ENCODE assay signal across 24 mouse cellular contexts in the genomic region with DNA sequence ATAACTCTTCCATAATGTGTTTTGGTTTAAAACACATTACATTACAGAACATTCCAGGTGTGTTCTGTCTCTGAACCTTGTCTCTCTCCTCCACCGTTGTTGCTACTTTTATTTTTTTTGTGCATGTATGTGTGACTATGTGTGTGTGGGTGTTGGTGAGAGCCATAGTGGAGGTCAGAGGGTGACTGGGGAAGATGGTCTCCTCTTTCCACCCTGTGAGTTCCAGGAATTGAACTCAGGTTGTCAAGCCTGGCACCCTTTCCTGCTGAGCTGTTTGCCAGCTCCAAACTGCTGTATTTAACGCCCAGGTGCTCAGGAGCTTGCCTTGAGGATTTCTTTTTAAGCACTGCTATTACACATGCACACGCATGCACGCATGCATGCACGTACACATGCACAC. TPM values are rescaled to one million over a fixed set of nuclear protein-coding genes. Genes with fewer than 3 reads are reported as not detected.
A peak's percentile ranks its signal among the peaks of the same experiment; 100 is the strongest.
DNase-seq lines count a peak whose midpoint lies in the region; ATAC-seq lines count a peak whose summit lies in the region.
"Had no signal": no experiment of that assay in that cellular context is flagged by ENCODE, and none has a peak within 500 bp of the region (broad histone marks: within the 10 kb centered on the region; RNA-seq: fewer than 3 reads in every experiment).

No protein-coding gene starts in this region.

- no peak overlapping the region for H3K4me2 ChIP-seq in kidney, embryonic 15.5 days
- no peak overlapping the region for H3K4me2 ChIP-seq in midbrain, embryonic 11.5 days
- no peak overlapping the region for H3K4me2 ChIP-seq in midbrain, embryonic 14.5 days (ENCODE audit: low read length)
- H3K4me2 ChIP-seq: forebrain, embryonic 13.5 days; heart, embryonic 12.5 days; heart, embryonic 15.5 days; hindbrain, embryonic 13.5 days had no signal

- H3K27me3 ChIP-seq in kidney, embryonic 15.5 days = no peaks in the 10 kb centered on the region
- no peaks in the 10 kb centered on the region for H3K27me3 ChIP-seq in midbrain, embryonic 11.5 days (ENCODE audit: control insufficient read depth, insufficient read depth, low read length)
- no peaks in the 10 kb centered on the region for H3K27me3 ChIP-seq in midbrain, embryonic 14.5 days (ENCODE audit: control insufficient read depth, insufficient read depth, low read length)
- H3K27me3 ChIP-seq: forebrain, embryonic 13.5 days; heart, embryonic 12.5 days; heart, embryonic 15.5 days; hindbrain, embryonic 13.5 days had no signal

- 0 out of 2 replicates have a peak, but pooled peaks cover 2% of the 10 kb centered on the region for H3K4me1 ChIP-seq in kidney, embryonic 15.5 days
- H3K4me1 ChIP-seq in midbrain, embryonic 11.5 days (ENCODE audit: control insufficient read depth, insufficient read depth, low read length) = no peaks in the 10 kb centered on the region
- H3K4me1 ChIP-seq in midbrain, embryonic 14.5 days (ENCODE audit: control insufficient read depth, insufficient read depth, low read length) = 0 out of 2 replicates have a peak, but pooled peaks cover 3% of the 10 kb centered on the region
- H3K4me1 ChIP-seq: forebrain, embryonic 13.5 days had no signal

- H3K27ac ChIP-seq in kidney, embryonic 15.5 days = no peak overlapping the region
- no peak overlapping the region for H3K27ac ChIP-seq in midbrain, embryonic 11.5 days (ENCODE audit: low read depth, low read length)
- H3K27ac ChIP-seq in midbrain, embryonic 14.5 days (replicated peaks; ENCODE audit: low read depth, low read length) = no peak overlapping the region
- H3K27ac ChIP-seq: forebrain, embryonic 10.5 days; forebrain, embryonic 13.5 days; heart, embryonic 15.5 days; hindbrain, embryonic 10.5 days; hindbrain, embryonic 13.5 days had no signal

- H3K4me3 ChIP-seq in kidney, embryonic 15.5 days (replicated peaks) = no peak overlapping the region
- H3K4me3 ChIP-seq in midbrain, embryonic 11.5 days (ENCODE audit: low read depth, low read length) = no peak overlapping the region
- H3K4me3 ChIP-seq in midbrain, embryonic 14.5 days (replicated peaks; ENCODE audit: low read depth, low read length) = no peak overlapping the region
- H3K4me3 ChIP-seq: forebrain, embryonic 10.5 days; forebrain, embryonic 13.5 days; heart, embryonic 12.5 days; heart, embryonic 15.5 days; hindbrain, embryonic 10.5 days; hindbrain, embryonic 13.5 days had no signal

- peaks cover 5% of the 10 kb centered on the region; the same call in 1 of the 2 replicates for H3K36me3 ChIP-seq in kidney, embryonic 15.5 days
- H3K36me3 ChIP-seq in midbrain, embryonic 11.5 days (ENCODE audit: control insufficient read depth, insufficient read depth, low read length) = no peaks in the 10 kb centered on the region
- H3K36me3 ChIP-seq in midbrain, embryonic 14.5 days (ENCODE audit: control insufficient read depth, insufficient read depth, low read length) = no peaks in the 10 kb centered on the region
- H3K36me3 ChIP-seq: forebrain, embryonic 10.5 days; heart, embryonic 15.5 days; hindbrain, embryonic 13.5 days had no signal

- ATAC-seq in kidney, embryonic 15.5 days (replicated peaks; ENCODE audit: low FRiP score) = peak; percentile 59
- no peak for ATAC-seq in midbrain, embryonic 11.5 days (ENCODE audit: low FRiP score)
- ATAC-seq in midbrain, embryonic 14.5 days (ENCODE audit: low FRiP score, low TSS enrichment) = no peak
- ATAC-seq: forebrain, embryonic 13.5 days; forebrain, embryonic 16.5 days had no signal

- peak; percentile 53 for DNase-seq in heart, adult 11 months
- DNase-seq in heart, adult 9 months (ENCODE audit: low spot score in 2 of 2) = no peak
- DNase-seq in kidney, adult 11 months = no peak
- peak; percentile 2 for DNase-seq in kidney, postnatal 10 days
- DNase-seq in kidney, adult 9 months = no peak
- DNase-seq in midbrain, embryonic 11.5 days (ENCODE audit: low spot score, missing footprints) = peak; percentile 37
- DNase-seq in midbrain, embryonic 14.5 days = no peak
- DNase-seq: adrenal gland, postnatal 10 days; adrenal gland, postnatal 36 days; cerebellum, adult 18-20 months; cerebellum, adult 9-10 months; cerebellum, postnatal 14 days; gastrocnemius, postnatal 10 days; gastrocnemius, postnatal 36 days; heart, postnatal 10 days; heart, postnatal 36 days had no signal

- no peaks in the 10 kb centered on the region for H3K9me3 ChIP-seq in kidney, embryonic 15.5 days (replicated peaks)
- H3K9me3 ChIP-seq in midbrain, embryonic 11.5 days (ENCODE audit: control insufficient read depth, low read length) = no peaks in the 10 kb centered on the region
- no peaks in the 10 kb centered on the region for H3K9me3 ChIP-seq in midbrain, embryonic 14.5 days (ENCODE audit: control insufficient read depth, low read length)
- H3K9me3 ChIP-seq: forebrain, embryonic 10.5 days; forebrain, embryonic 13.5 days; heart, embryonic 12.5 days; heart, embryonic 15.5 days; hindbrain, embryonic 10.5 days; hindbrain, embryonic 13.5 days had no signal

- no peak overlapping the region for H3K9ac ChIP-seq in kidney, embryonic 15.5 days
- no peak overlapping the region for H3K9ac ChIP-seq in midbrain, embryonic 11.5 days (ENCODE audit: low read length)
- H3K9ac ChIP-seq in midbrain, embryonic 14.5 days (replicated peaks; ENCODE audit: low read length) = no peak overlapping the region
- H3K9ac ChIP-seq: forebrain, embryonic 13.5 days; heart, embryonic 12.5 days; heart, embryonic 15.5 days; hindbrain, embryonic 13.5 days had no signal

- 70% methylated on average over 5 of the region's 5 CpGs for WGBS in kidney, embryonic 15.5 days
- whole genome bisulfite sequencing in midbrain, embryonic 11.5 days = 96% methylated on average over 5 of the region's 5 CpGs
- 96% methylated on average over 5 of the region's 5 CpGs for WGBS in midbrain, embryonic 14.5 days

RNA-seq across cellular contexts. Expression of a gene that starts 35.2 kb away (rescaled TPM):
- polyA plus RNA-seq in kidney, embryonic 15.5 days (2015; fragmentation: Nextera tagmentation; extraction: Ambion mirVana) = 3.8 and 3.9 TPM in 2 replicates
- 10.3 and 13.3 TPM in 2 replicates for polyA plus RNA-seq in midbrain, embryonic 11.5 days (2014; fragmentation: Nextera tagmentation; extraction: Ambion mirVana)
- 25.8 and 26.9 TPM in 2 replicates for polyA plus RNA-seq in midbrain, embryonic 14.5 days (2014; fragmentation: Nextera tagmentation; extraction: Ambion mirVana)

Comparison
In these comparisons a context has a peak if more than half of its experiments do, and no peak if none do; other contexts are left out.
1. DNase-seq: peak in heart, adult 11 months (single experiment), kidney, postnatal 10 days (single experiment) and midbrain, embryonic 11.5 days (single experiment); none in heart, adult 9 months (0 of 2), kidney, adult 11 months (single experiment), kidney, adult 9 months (single experiment) and midbrain, embryonic 14.5 days (single experiment).